Mouse (Mus musculus) hindbrain, embryonic 16.5 days (tissue): ENCODE measurements around the gene Scamp1. TPM values are rescaled to one million over a fixed set of nuclear protein-coding genes. Genes with fewer than 3 reads are reported as not detected.

Experiments used
- ATAC-seq: fragments of 200-750 bp; cut with Nextera tagmentation; 2 replicates; pipeline ENCODE4 v1.8.0; 2017; ENCODE audit warnings: moderate TSS enrichment, moderate library complexity
- H3K27ac ChIP-seq: fragments of 300-500 bp; sonication (generic); 2 replicates; pipeline ENCODE4 v1.5.1; 2014; ENCODE audit warnings: low read depth, mild to moderate bottlenecking, control low read depth, low read length, moderate library complexity
- H3K27me3 ChIP-seq: fragments of 300-500 bp; sonication (generic); replicated peaks from 2 replicates; pipeline ENCODE4 v1.6.1; 2014; ENCODE audit warnings: low read length; ENCODE audit not compliant: control insufficient read depth, insufficient read depth
- H3K36me3 ChIP-seq: fragments of 300-500 bp; sonication (generic); 2 replicates; pipeline ENCODE4 v1.6.1; 2014; ENCODE audit warnings: mild to moderate bottlenecking, low read length, moderate library complexity, mixed read lengths; ENCODE audit not compliant: control insufficient read depth, insufficient read depth
- H3K4me1 ChIP-seq: fragments of 300-500 bp; sonication (generic); 2 replicates; pipeline ENCODE4 v1.6.1; 2014; ENCODE audit warnings: low read depth, low read length; ENCODE audit not compliant: control insufficient read depth, insufficient read depth
- H3K4me2 ChIP-seq: fragments of 300-500 bp; sonication (generic); 2 replicates; pipeline ENCODE4 v1.6.1; 2014; ENCODE audit warnings: mild to moderate bottlenecking, low read length, control low read depth, moderate library complexity
- H3K4me3 ChIP-seq: fragments of 300-500 bp; sonication (generic); 2 replicates; pipeline ENCODE4 v1.5.1; 2014; ENCODE audit warnings: mild to moderate bottlenecking, low read length, control low read depth, moderate library complexity
- H3K9ac ChIP-seq: fragments of 300-500 bp; sonication (generic); 2 replicates; pipeline ENCODE4 v1.6.1; 2014; ENCODE audit warnings: low read depth, mild to moderate bottlenecking, control low read depth, low read length, moderate library complexity
- H3K9me3 ChIP-seq: fragments of 300-500 bp; sonication (generic); 2 replicates; pipeline ENCODE4 v1.6.1; 2014; ENCODE audit warnings: mild to moderate bottlenecking, low read length, moderate library complexity; ENCODE audit not compliant: control insufficient read depth
- WGBS: fragments of 180-500 bp; shearing (Covaris S2); extraction: QIAGEN DNeasy Blood & Tissue Kit; methylation state at CpG from one replicate; pipeline ENCODE4 v1.1.7; 2014; 5-methylcytosine and 5-hydroxymethylcytosine counted together
- polyA plus RNA-seq: library from polyadenylated mRNA; unstranded; fragments of >200 nt; fragmentation: Nextera tagmentation; extraction: Ambion mirVana; gene quantifications from 2 replicates; pipeline ENCODE4 v1.2.1, GENCODE M21; 2015

The Scamp1 gene
- polyA plus RNA-seq, 1 experiment from 2014 or later: 176 TPM

DNA sequence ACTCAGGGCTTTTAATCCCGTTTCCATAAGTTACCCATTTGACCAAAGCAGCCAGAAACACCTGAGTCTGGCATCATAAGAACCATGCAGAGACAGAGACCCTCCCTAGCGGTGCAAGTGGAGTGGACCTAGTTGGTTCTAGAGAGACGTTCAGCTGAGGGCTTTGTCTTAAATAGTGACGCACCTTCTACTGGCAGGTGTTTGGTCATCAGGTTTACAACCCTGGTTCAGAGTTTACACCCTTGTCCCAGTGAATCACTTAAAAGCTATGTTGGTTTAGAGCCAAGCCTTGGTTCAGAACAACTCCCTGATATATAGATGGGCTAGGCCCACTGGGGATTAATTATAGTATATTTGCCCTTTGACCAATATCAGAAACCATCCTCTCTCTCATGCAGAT lies 92.4 kb downstream of the Scamp1 start:
- Histone ChIP-seq H3K9me3 (no peaks in the 10 kb centered on the region), H3K9ac (no peak overlapping the region), H3K36me3 (no peaks in the 10 kb centered on the region; the same call in 1 of the 2 replicates), H3K27me3 (no peaks in the 10 kb centered on the region), H3K4me3 (no peak overlapping the region), H3K4me2 (no peak overlapping the region), H3K27ac (no peak overlapping the region), H3K4me1 (peaks cover 4% of the 10 kb centered on the region; the same call in 1 of the 2 replicates)
- WGBS: 93% methylated on average over 4 of the region's 4 CpGs
- no peak for ATAC-seq

DNA sequence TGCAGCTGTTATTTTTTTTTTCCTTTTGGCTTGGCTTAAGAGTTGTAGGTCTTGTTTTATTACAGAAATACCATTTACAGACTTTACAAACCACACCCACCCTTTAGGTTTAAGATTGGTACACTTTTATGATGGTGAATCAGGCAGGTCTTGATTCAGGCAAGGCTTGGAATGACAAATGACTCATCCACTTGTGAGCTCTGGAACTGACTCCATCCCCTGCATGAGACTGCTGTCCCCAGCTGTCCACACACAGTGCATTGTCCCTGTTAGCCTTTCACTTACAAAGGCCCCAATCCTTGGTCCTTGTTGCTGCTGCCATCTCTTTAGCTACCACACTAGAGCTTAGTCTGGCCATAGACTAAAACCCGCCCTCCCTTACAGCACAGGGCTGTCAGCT lies 95.3 kb downstream of the Scamp1 start:
- Histone ChIP-seq H3K27ac (no peak overlapping the region), H3K4me3 (no peak overlapping the region), H3K36me3 (no peaks in the 10 kb centered on the region; the same call in 1 of the 2 replicates), H3K9ac (no peak overlapping the region), H3K4me2 (no peak overlapping the region), H3K9me3 (no peaks in the 10 kb centered on the region), H3K27me3 (no peaks in the 10 kb centered on the region), H3K4me1 (peaks cover 4% of the 10 kb centered on the region)
- WGBS: 79% methylated on average over 1 of the region's 1 CpGs
- no peak for ATAC-seq

DNA sequence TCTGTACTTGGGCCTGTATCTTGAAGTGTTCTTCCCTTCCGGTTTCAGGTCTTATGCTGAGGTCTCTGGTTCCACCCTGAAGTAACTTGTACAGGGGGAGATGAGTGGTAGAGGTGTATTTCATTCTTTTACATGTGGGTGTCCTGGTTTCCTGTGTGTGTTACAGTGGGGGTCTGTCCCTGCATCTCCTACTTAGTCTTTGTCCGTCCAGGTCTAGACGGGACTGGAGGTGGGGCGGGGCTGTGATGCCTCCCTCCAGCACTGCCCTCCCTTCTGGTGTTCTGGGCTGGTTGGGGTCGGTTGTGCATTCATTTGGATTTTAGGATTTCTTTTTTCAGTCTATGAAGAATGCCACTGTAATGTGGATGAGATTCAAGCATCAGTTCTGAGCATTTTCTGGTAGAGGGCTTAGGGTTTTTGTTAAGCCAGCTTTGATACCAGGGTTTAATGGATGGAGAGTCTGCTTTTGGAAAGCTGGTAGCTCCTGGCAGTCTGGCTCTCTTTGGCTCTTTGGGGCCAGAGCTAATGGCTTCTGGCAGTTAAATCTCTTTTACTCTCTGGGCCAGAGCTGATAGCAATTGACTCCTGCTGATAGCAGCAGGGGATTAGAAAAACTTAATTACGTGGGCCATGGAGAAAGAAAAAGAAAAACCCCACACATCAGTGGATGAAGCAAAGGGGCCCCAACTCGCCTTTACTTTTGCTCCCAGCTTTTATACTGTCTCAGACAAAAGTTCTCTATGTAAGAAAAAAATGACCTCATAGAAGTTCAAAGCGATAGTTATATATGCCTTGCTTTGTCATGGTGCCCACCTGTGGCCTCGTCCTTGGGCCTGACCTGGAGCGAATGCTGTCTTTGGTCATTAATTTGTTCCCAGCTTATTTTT lies 97.2 kb downstream of the Scamp1 start:
- Histone ChIP-seq H3K36me3 (no peaks in the 10 kb centered on the region; the same call in 1 of the 2 replicates), H3K9ac (no peak overlapping the region), H3K9me3 (no peaks in the 10 kb centered on the region), H3K4me2 (no peak overlapping the region), H3K27ac (peak overlapping the region; percentile 16; the same call in 1 of the 2 replicates), H3K4me3 (no peak overlapping the region), H3K27me3 (no peaks in the 10 kb centered on the region), H3K4me1 (peaks cover 4% of the 10 kb centered on the region)
- 0 out of 2 replicates have a peak, but pooled peaks have one; percentile 24 for ATAC-seq
- 35% methylated on average over 10 of the region's 10 CpGs for WGBS

DNA sequence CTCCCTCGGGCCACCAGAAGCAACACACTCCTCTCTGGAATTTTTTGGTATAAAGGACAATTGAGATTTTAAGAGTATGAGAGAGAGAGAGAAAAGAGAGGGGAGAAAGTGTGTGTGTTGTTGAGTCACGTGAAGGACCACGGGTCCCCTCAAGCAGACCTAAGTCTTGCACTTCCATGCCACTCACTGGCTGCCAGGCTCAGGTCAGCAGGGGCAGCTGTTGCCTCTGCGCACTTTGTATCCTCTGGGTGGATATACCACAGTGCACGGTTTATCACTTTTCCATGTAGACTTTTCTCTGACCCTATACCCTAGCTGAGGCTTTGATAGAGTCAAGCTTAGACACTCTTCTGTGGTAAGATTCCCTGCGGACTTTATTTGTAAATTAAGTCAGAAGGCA lies 100.0 kb downstream of the Scamp1 start:
- Histone ChIP-seq H3K4me2 (no peak overlapping the region), H3K9me3 (no peaks in the 10 kb centered on the region), H3K27me3 (no peaks in the 10 kb centered on the region), H3K36me3 (no peaks in the 10 kb centered on the region), H3K4me3 (no peak overlapping the region), H3K4me1 (peaks cover 4% of the 10 kb centered on the region), H3K27ac (no peak overlapping the region), H3K9ac (no peak overlapping the region)
- no peak for ATAC-seq
- WGBS: 81% methylated on average over 5 of the region's 6 CpGs

DNA sequence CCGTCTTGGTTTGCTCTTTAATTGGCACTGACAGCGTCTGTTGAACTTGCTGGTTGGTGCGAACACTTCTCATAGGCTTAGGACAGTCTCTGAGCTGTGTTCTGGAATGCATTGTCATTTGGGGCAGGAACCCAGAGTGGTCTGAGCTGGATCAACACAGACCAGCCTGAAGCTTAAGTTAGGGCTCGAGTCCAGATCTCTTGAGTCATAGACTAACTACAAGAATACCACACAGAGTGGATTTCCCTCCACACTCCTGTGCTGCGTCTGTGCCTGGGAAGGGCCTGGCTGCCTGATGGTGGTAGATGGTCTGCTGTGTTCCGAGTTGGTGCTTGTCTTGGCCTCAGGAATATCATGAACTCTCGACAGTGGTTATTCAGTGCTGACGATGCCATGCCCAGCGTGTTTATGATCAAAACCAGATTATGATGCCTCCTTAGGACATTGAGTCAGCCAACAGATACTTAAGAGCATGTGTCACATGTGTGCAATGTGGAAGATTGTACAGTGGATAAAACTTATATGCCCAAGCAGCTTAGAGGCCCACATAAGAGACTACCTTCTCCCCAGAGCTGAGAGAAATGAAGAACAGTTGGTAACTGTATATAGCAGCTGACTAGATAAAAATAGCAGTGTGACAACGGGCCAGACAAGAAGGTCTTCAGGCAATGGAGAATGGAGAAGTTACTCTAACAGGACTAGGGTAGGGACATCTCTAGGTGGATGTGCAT lies 100.8 kb downstream of the Scamp1 start:
- H3K9me3 ChIP-seq: no peaks in the 10 kb centered on the region
- peaks cover 4% of the 10 kb centered on the region for H3K4me1 ChIP-seq
- no peak overlapping the region for H3K4me2 ChIP-seq
- ATAC-seq: no peak
- H3K9ac ChIP-seq: no peak overlapping the region
- H3K36me3 ChIP-seq: no peaks in the 10 kb centered on the region
- WGBS: 93% methylated on average over 10 of the region's 10 CpGs
- H3K27ac ChIP-seq: no peak overlapping the region
- H3K27me3 ChIP-seq: no peaks in the 10 kb centered on the region
- H3K4me3 ChIP-seq: no peak overlapping the region

DNA sequence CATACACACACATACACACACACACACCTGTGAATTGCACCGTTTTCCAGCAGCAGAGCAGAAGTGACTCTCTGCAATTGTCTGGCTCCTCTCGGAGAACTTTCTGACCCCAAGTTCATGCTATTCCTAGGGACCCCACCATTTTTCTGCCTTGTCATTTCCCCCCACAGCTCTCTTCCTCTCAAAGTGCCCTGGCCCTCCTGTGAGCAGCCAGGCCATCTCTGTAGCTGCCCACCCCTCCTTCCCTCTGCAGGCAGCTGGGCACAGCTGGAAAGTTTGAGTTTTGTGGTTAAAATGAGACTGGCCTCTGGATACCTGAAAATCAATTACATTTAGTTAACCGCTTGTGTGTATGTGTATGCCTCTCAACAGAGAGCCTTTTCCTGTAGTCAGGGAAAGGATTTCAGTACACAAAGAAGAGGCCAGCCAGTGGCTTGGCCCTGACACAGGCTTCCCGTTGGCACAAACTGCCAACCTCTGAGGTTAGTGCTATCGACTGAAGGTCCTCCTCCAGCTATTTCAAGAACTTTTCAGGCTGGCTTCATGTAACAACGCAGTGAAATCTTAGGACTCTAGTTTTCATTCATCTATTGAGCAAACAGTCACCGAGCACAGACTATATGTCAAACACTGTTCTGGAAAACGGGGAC lies 102.2 kb downstream of the Scamp1 start:
- Histone ChIP-seq H3K9me3 (no peaks in the 10 kb centered on the region), H3K27me3 (no peaks in the 10 kb centered on the region), H3K4me2 (no peak overlapping the region), H3K4me3 (no peak overlapping the region), H3K4me1 (peaks cover 5% of the 10 kb centered on the region; the same call in 1 of the 2 replicates), H3K9ac (no peak overlapping the region), H3K36me3 (no peaks in the 10 kb centered on the region), H3K27ac (no peak overlapping the region)
- 81% methylated on average over 8 of the region's 8 CpGs for WGBS
- ATAC-seq: no peak

DNA sequence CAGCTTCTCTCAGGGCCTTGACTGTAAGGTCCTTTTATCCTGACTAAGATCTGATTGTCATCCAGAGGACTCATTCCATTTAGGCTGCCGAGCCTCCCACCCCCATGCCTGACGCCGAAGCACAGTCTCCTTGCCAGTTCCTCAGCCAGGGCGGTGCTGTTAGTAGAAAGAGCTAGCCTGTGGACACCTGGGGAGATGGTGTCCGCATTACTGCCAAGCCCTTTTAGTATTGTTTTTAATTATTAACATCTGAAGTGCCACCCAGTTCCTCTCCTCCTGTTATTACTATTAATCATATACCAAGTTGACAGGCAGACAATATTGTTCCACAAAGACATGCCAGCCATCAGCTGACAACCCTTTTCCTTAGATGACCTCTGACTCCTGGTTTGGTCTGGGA lies 103.6 kb downstream of the Scamp1 start:
- Histone ChIP-seq H3K27ac (no peak overlapping the region), H3K9ac (no peak overlapping the region), H3K4me1 (peaks cover 5% of the 10 kb centered on the region; the same call in 1 of the 2 replicates), H3K36me3 (no peaks in the 10 kb centered on the region), H3K4me3 (no peak overlapping the region), H3K27me3 (no peaks in the 10 kb centered on the region), H3K9me3 (no peaks in the 10 kb centered on the region), H3K4me2 (no peak overlapping the region)
- 71% methylated on average over 5 of the region's 5 CpGs for WGBS
- no peak for ATAC-seq

DNA sequence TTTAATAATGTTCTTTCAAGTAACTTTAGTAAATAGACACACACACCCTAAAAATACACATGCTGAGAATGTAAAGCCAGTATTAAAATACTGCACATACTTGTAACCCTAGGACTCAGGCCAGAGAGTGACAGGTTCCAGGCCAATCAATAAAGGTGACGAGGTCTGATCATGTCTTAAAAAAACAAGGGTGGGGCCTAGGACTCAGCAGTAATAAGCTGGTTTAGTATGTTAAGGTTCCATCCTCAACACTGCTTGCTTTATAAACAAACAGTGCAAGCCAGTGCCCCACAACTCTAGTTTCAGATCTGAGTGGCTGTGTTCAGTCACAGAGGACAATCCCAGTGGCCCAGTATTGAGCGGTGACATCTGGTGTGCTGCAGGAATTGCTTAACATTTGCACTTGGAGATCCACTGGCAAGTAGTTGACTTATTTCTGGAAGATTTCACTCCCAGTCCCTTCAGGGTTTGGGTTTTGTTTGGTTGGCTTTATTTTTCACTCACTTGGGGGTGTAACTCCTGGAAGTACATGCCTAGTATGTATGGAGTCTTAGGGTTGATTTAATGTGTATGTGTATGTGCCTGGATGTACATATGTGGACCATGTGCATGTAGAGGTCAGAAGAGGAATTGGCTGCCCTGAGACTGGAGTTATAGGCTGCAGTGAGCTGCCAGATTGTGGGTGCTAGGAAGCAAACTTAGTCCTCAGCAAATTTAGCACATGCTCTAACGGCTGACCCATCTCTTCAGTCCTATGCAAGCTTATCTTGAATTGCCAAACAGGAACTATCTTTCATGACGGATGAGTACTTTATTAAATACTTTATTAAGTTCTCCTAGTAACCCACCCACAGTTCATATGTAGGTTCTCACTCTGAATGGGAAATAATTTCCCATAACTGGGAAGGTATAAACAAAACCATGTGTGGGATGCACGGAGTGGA lies 104.9 kb downstream of the Scamp1 start:
- Histone ChIP-seq H3K36me3 (no peaks in the 10 kb centered on the region), H3K4me2 (no peak overlapping the region), H3K9ac (no peak overlapping the region), H3K4me1 (peaks cover 5% of the 10 kb centered on the region; the same call in 1 of the 2 replicates), H3K27ac (no peak overlapping the region), H3K27me3 (no peaks in the 10 kb centered on the region), H3K4me3 (no peak overlapping the region), H3K9me3 (no peaks in the 10 kb centered on the region)
- ATAC-seq: no peak
- 81% methylated on average over 5 of the region's 5 CpGs for WGBS
